Mouse (Mus musculus): ENCODE results near the gene Psmb4. TPM values are rescaled to one million over a fixed set of nuclear protein-coding genes. Genes with fewer than 3 reads are reported as not detected.

The Psmb4 gene
- polyA plus RNA-seq, 1 experiment from 2014 or later: 390 TPM

GRCm38 (mm10) chr3:94888595-94888994 lies 1.8 kb upstream of the Psmb4 start:
- H3K36me3 ChIP-seq (ENCODE audit: poor library complexity, severe bottlenecking): peaks cover 20% of the 10 kb centered on the region
- no peak overlapping the region for H3K4me2 ChIP-seq
- H3K27me3 ChIP-seq: no peaks in the 10 kb centered on the region
- H3K9me3 ChIP-seq (replicated peaks): no peaks in the 10 kb centered on the region
- no peak overlapping the region for H3K9ac ChIP-seq
- H3K4me3 ChIP-seq: no peak overlapping the region
- ATAC-seq: no peak
- peaks cover 17% of the 10 kb centered on the region for H3K4me1 ChIP-seq
- H3K27ac ChIP-seq: no peak overlapping the region

- Histone ChIP-seq H3K27ac (no peak overlapping the region), H3K4me2 (no peak overlapping the region), H3K36me3 (ENCODE audit: poor library complexity, severe bottlenecking) (peaks cover 78% of the 10 kb centered on the region), H3K27me3 (no peaks in the 10 kb centered on the region), H3K9ac (no peak overlapping the region), H3K9me3 (replicated peaks) (no peaks in the 10 kb centered on the region), H3K4me1 (peaks cover 17% of the 10 kb centered on the region), H3K4me3 (no peak overlapping the region)
- no peak for ATAC-seq
- WGBS: 85% methylated on average over 3 of the region's 3 CpGs
Observed at GRCm38 (mm10) chr3:94882579-94882978, 4.2 kb downstream of the Psmb4 start.

- no peak overlapping the region for H3K27ac ChIP-seq
- no peak for ATAC-seq
- peaks cover 85% of the 10 kb centered on the region for H3K36me3 ChIP-seq (ENCODE audit: poor library complexity, severe bottlenecking)
- H3K4me3 ChIP-seq: no peak overlapping the region
- 74% methylated on average over 4 of the region's 4 CpGs for WGBS
- no peak overlapping the region for H3K9ac ChIP-seq
- peaks cover 13% of the 10 kb centered on the region for H3K4me1 ChIP-seq
- H3K9me3 ChIP-seq (replicated peaks): no peaks in the 10 kb centered on the region
- no peak overlapping the region for H3K4me2 ChIP-seq
- no peaks in the 10 kb centered on the region for H3K27me3 ChIP-seq
Observed at GRCm38 (mm10) chr3:94881840-94882239, 4.9 kb downstream of the Psmb4 start.

- Histone ChIP-seq H3K36me3 (ENCODE audit: poor library complexity, severe bottlenecking) (peaks cover 98% of the 10 kb centered on the region), H3K9ac (no peak overlapping the region), H3K27me3 (no peaks in the 10 kb centered on the region), H3K27ac (no peak overlapping the region), H3K4me3 (no peak overlapping the region), H3K4me2 (no peak overlapping the region), H3K9me3 (replicated peaks) (no peaks in the 10 kb centered on the region), H3K4me1 (no peaks in the 10 kb centered on the region)
- no peak for ATAC-seq
- 91% methylated on average over 6 of the region's 6 CpGs for WGBS
Observed at GRCm38 (mm10) chr3:94878618-94879017, 8.1 kb downstream of the Psmb4 start.

- Histone ChIP-seq H3K4me3 (no peak overlapping the region), H3K36me3 (ENCODE audit: poor library complexity, severe bottlenecking) (peaks cover 93% of the 10 kb centered on the region), H3K4me2 (no peak overlapping the region), H3K4me1 (no peaks in the 10 kb centered on the region), H3K9ac (no peak overlapping the region), H3K27ac (no peak overlapping the region), H3K9me3 (replicated peaks) (no peaks in the 10 kb centered on the region), H3K27me3 (no peaks in the 10 kb centered on the region)
- no peak for ATAC-seq
- WGBS: 97% methylated on average over 3 of the region's 3 CpGs
Observed at GRCm38 (mm10) chr3:94869011-94869410, 17.8 kb downstream of the Psmb4 start.

- H3K27me3 ChIP-seq: no peaks in the 10 kb centered on the region
- peaks cover 84% of the 10 kb centered on the region for H3K36me3 ChIP-seq (ENCODE audit: poor library complexity, severe bottlenecking)
- no peak overlapping the region for H3K9ac ChIP-seq
- WGBS: 86% methylated on average over 2 of the region's 2 CpGs
- no peak overlapping the region for H3K4me3 ChIP-seq
- H3K4me1 ChIP-seq: no peaks in the 10 kb centered on the region
- no peak overlapping the region for H3K4me2 ChIP-seq
- ATAC-seq: no peak
- H3K9me3 ChIP-seq (replicated peaks): no peaks in the 10 kb centered on the region
- H3K27ac ChIP-seq: no peak overlapping the region
Observed at GRCm38 (mm10) chr3:94859471-94859870, 27.3 kb downstream of the Psmb4 start.

GRCm38 (mm10) chr3:94852215-94852614 lies 34.5 kb downstream of the Psmb4 start:
- ATAC-seq: no peak
- H3K36me3 ChIP-seq (ENCODE audit: poor library complexity, severe bottlenecking): peaks cover 31% of the 10 kb centered on the region
- no peaks in the 10 kb centered on the region for H3K27me3 ChIP-seq
- H3K4me3 ChIP-seq: no peak overlapping the region
- 85% methylated on average over 3 of the region's 3 CpGs for WGBS
- H3K9ac ChIP-seq: no peak overlapping the region
- H3K27ac ChIP-seq: no peak overlapping the region
- no peaks in the 10 kb centered on the region for H3K9me3 ChIP-seq (replicated peaks)
- no peaks in the 10 kb centered on the region for H3K4me1 ChIP-seq
- no peak overlapping the region for H3K4me2 ChIP-seq

GRCm38 (mm10) chr3:94851731-94852130 lies 35.0 kb downstream of the Psmb4 start:
- no peak overlapping the region for H3K27ac ChIP-seq
- H3K36me3 ChIP-seq (ENCODE audit: poor library complexity, severe bottlenecking): peaks cover 26% of the 10 kb centered on the region
- no peaks in the 10 kb centered on the region for H3K4me1 ChIP-seq
- no peak for ATAC-seq
- no peaks in the 10 kb centered on the region for H3K27me3 ChIP-seq
- H3K9ac ChIP-seq: no peak overlapping the region
- H3K4me3 ChIP-seq: no peak overlapping the region
- 86% methylated on average over 3 of the region's 3 CpGs for WGBS
- no peak overlapping the region for H3K4me2 ChIP-seq
- H3K9me3 ChIP-seq (replicated peaks): no peaks in the 10 kb centered on the region

- H3K36me3 ChIP-seq (ENCODE audit: poor library complexity, severe bottlenecking): peaks cover 4% of the 10 kb centered on the region
- peaks cover 7% of the 10 kb centered on the region for H3K4me1 ChIP-seq
- ATAC-seq: no peak
- H3K4me3 ChIP-seq: no peak overlapping the region
- H3K27me3 ChIP-seq: no peaks in the 10 kb centered on the region
- 21% methylated on average over 1 of the region's 1 CpGs for WGBS
- H3K9me3 ChIP-seq (replicated peaks): no peaks in the 10 kb centered on the region
- H3K27ac ChIP-seq: no peak overlapping the region
- H3K9ac ChIP-seq: no peak overlapping the region
- H3K4me2 ChIP-seq: no peak overlapping the region
Observed at GRCm38 (mm10) chr3:94849338-94849737, 37.4 kb downstream of the Psmb4 start.

GRCm38 (mm10) chr3:94847382-94847781 lies 39.4 kb downstream of the Psmb4 start:
- no peak overlapping the region for H3K27ac ChIP-seq
- H3K4me3 ChIP-seq: no peak overlapping the region
- no peak overlapping the region for H3K9ac ChIP-seq
- ATAC-seq: no peak
- peaks cover 2% of the 10 kb centered on the region; the same call in 1 of the 2 replicates for H3K36me3 ChIP-seq (ENCODE audit: poor library complexity, severe bottlenecking)
- H3K4me1 ChIP-seq: peaks cover 10% of the 10 kb centered on the region
- no peak overlapping the region for H3K4me2 ChIP-seq
- H3K9me3 ChIP-seq (replicated peaks): no peaks in the 10 kb centered on the region
- 94% methylated on average over 2 of the region's 2 CpGs for WGBS
- no peaks in the 10 kb centered on the region for H3K27me3 ChIP-seq

GRCm38 (mm10) chr3:94839101-94839500 lies 47.7 kb downstream of the Psmb4 start:
- no peak for ATAC-seq
- Histone ChIP-seq H3K4me2 (peak overlapping the region; percentile 74), H3K9ac (peak overlapping the region; percentile 89), H3K9me3 (replicated peaks) (no peaks in the 10 kb centered on the region), H3K27me3 (no peaks in the 10 kb centered on the region), H3K27ac (0 out of 2 replicates have a peak overlapping the region, but pooled peaks have one; percentile 99), H3K36me3 (ENCODE audit: poor library complexity, severe bottlenecking) (peaks cover 2% of the 10 kb centered on the region; the same call in 1 of the 2 replicates), H3K4me1 (peaks cover 30% of the 10 kb centered on the region), H3K4me3 (peak overlapping the region; percentile 68)
- 71% methylated on average over 5 of the region's 5 CpGs for WGBS

GRCm38 (mm10) chr3:94838631-94839030 lies 48.1 kb downstream of the Psmb4 start:
- 8% methylated on average over 9 of the region's 9 CpGs for WGBS
- H3K4me2 ChIP-seq: peak overlapping the region; percentile 74

GRCm38 (mm10) chr3:94837959-94838496 lies 48.7 kb downstream of the Psmb4 start:
- H3K4me2 ChIP-seq: peak overlapping the region; percentile 74
- 2% methylated on average over 26 of the region's 62 CpGs for WGBS
- H3K27me3 ChIP-seq: no peaks in the 10 kb centered on the region
- peak overlapping the region; percentile 89 for H3K9ac ChIP-seq
- no peaks in the 10 kb centered on the region for H3K9me3 ChIP-seq (replicated peaks)
- H3K36me3 ChIP-seq (ENCODE audit: poor library complexity, severe bottlenecking): no peaks in the 10 kb centered on the region
- peak overlapping the region; percentile 68 for H3K4me3 ChIP-seq
- H3K27ac ChIP-seq: peak overlapping the region; percentile 99
- peaks cover 30% of the 10 kb centered on the region for H3K4me1 ChIP-seq
- peak; percentile 78 for ATAC-seq

More at GRCm38 (mm10) chr3:94838631-94839030, 48.1 kb downstream of the Psmb4 start:
- Histone ChIP-seq H3K36me3 (ENCODE audit: poor library complexity, severe bottlenecking) (peaks cover 1% of the 10 kb centered on the region; the same call in 1 of the 2 replicates), H3K9me3 (replicated peaks) (no peaks in the 10 kb centered on the region), H3K9ac (peak overlapping the region; percentile 89), H3K4me1 (peaks cover 30% of the 10 kb centered on the region), H3K4me3 (peak overlapping the region; percentile 68), H3K27ac (peak overlapping the region; percentile 99), H3K27me3 (no peaks in the 10 kb centered on the region)
- ATAC-seq: no peak
